Mouse (Mus musculus) neural tube, embryonic 13.5 days (tissue): ENCODE measurements around the gene Six3. TPM values are rescaled to one million over a fixed set of nuclear protein-coding genes. Genes with fewer than 3 reads are reported as not detected.

Experiments used
- ATAC-seq: fragments of 200-750 bp; cut with Nextera tagmentation; 2 replicates; pipeline ENCODE4 v1.8.0; 2017; ENCODE audit warnings: low read depth, mild to moderate bottlenecking, moderate TSS enrichment, moderate library complexity
- H3K27ac ChIP-seq: fragments of 300-500 bp; sonication (generic); replicated peaks from 2 replicates; pipeline ENCODE4 v1.5.1; 2015; ENCODE audit warnings: moderate library complexity, mild to moderate bottlenecking, inconsistent platforms
- H3K27me3 ChIP-seq: fragments of 300-500 bp; sonication (generic); 2 replicates; pipeline ENCODE4 v1.6.1; 2015; ENCODE audit warnings: mild to moderate bottlenecking, inconsistent platforms
- H3K36me3 ChIP-seq: fragments of 300-500 bp; sonication (generic); 2 replicates; pipeline ENCODE4 v1.6.1; 2015; ENCODE audit warnings: mild to moderate bottlenecking, inconsistent platforms
- H3K4me1 ChIP-seq: fragments of 300-500 bp; sonication (generic); replicated peaks from 2 replicates; pipeline ENCODE4 v1.6.1; 2015; ENCODE audit warnings: inconsistent platforms
- H3K4me2 ChIP-seq: fragments of 300-500 bp; sonication (generic); 2 replicates; pipeline ENCODE4 v1.6.1; 2015; ENCODE audit warnings: inconsistent platforms, mild to moderate bottlenecking, moderate library complexity
- H3K4me3 ChIP-seq: fragments of 300-500 bp; sonication (generic); 2 replicates; pipeline ENCODE4 v1.5.1; 2015; ENCODE audit warnings: mild to moderate bottlenecking, inconsistent platforms
- H3K9ac ChIP-seq: fragments of 300-500 bp; sonication (generic); 2 replicates; pipeline ENCODE4 v1.6.1; 2015; ENCODE audit warnings: moderate library complexity, mild to moderate bottlenecking, inconsistent platforms
- H3K9me3 ChIP-seq: fragments of 300-500 bp; sonication (generic); 2 replicates; pipeline ENCODE4 v1.6.1; 2016; ENCODE audit warnings: inconsistent platforms
- WGBS: fragments of 180-500 bp; shearing (Covaris S2); methylation state at CpG from one replicate; pipeline ENCODE4 v1.1.7; 2015; 5-methylcytosine and 5-hydroxymethylcytosine counted together
- polyA plus RNA-seq: library from polyadenylated mRNA; unstranded; fragments of >200 nt; fragmentation: Nextera tagmentation; extraction: Ambion mirVana; gene quantifications from 2 replicates; pipeline ENCODE4 v1.2.1, GENCODE M21; 2015

Gene Six3
- polyA plus RNA-seq, 1 experiment from 2014 or later = not detected

DNA sequence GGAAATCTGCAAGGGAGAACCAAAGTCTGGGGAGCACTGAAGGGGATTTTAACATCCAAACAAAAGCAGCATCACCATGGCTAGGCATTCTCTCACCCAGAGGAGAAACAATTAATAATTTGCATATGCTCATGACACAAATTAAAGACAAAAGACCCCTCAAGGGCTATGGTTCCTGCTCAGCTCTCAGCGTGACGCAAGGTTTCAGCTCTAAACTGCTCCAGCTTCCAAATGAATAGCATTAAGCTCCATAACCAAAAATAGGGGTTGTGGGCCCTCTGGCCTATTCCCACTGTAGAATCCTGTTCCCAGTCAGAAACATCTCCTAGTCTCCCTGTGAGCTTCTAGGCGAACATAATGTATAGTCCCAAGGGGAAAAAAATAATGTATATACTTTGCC, 6.9 kb upstream of the Six3 start:
- Histone ChIP-seq H3K4me2 (no peak overlapping the region), H3K9ac (no peak overlapping the region), H3K27me3 (peaks cover 90% of the 10 kb centered on the region), H3K4me1 (peaks cover 10% of the 10 kb centered on the region), H3K27ac (no peak overlapping the region), H3K9me3 (no peaks in the 10 kb centered on the region), H3K4me3 (no peak overlapping the region), H3K36me3 (no peaks in the 10 kb centered on the region)
- no peak for ATAC-seq
- 0% methylated on average over 3 of the region's 3 CpGs for WGBS

- 1% methylated on average over 41 of the region's 41 CpGs for WGBS
- ATAC-seq = no peak
- Histone ChIP-seq H3K4me3 (no peak overlapping the region), H3K27ac (no peak overlapping the region), H3K4me1 (peaks cover 10% of the 10 kb centered on the region), H3K4me2 (no peak overlapping the region), H3K36me3 (no peaks in the 10 kb centered on the region), H3K27me3 (peaks cover 90% of the 10 kb centered on the region), H3K9ac (no peak overlapping the region), H3K9me3 (no peaks in the 10 kb centered on the region)
Measured at GRCm38 (mm10) chr17:85607556-85608365, 5.6 kb upstream of the Six3 start.

- peaks cover 90% of the 10 kb centered on the region for H3K27me3 ChIP-seq
- H3K4me3 ChIP-seq = no peak overlapping the region
- H3K4me1 ChIP-seq = peaks cover 10% of the 10 kb centered on the region
- no peak overlapping the region for H3K9ac ChIP-seq
- under 1% methylated on average over 42 of the region's 42 CpGs for WGBS
- H3K27ac ChIP-seq = no peak overlapping the region
- H3K9me3 ChIP-seq = no peaks in the 10 kb centered on the region
- peak; percentile 59; the same call in 1 of the 2 replicates for ATAC-seq
- H3K4me2 ChIP-seq = no peak overlapping the region
- H3K36me3 ChIP-seq = no peaks in the 10 kb centered on the region
Measured at GRCm38 (mm10) chr17:85608366-85609093, 4.9 kb upstream of the Six3 start.

GRCm38 (mm10) chr17:85609094-85609425, 4.3 kb upstream of the Six3 start:
- peaks cover 93% of the 10 kb centered on the region for H3K27me3 ChIP-seq
- H3K27ac ChIP-seq = no peak overlapping the region
- WGBS = under 1% methylated on average over 13 of the region's 13 CpGs
- H3K9ac ChIP-seq = no peak overlapping the region
- H3K4me3 ChIP-seq = no peak overlapping the region
- H3K4me2 ChIP-seq = no peak overlapping the region
- no peaks in the 10 kb centered on the region for H3K9me3 ChIP-seq
- H3K4me1 ChIP-seq = peaks cover 10% of the 10 kb centered on the region
- H3K36me3 ChIP-seq = no peaks in the 10 kb centered on the region
- peak; percentile 15; the same call in 1 of the 2 replicates for ATAC-seq

GRCm38 (mm10) chr17:85609621-85610392, 3.6 kb upstream of the Six3 start:
- Histone ChIP-seq H3K4me2 (no peak overlapping the region), H3K4me3 (no peak overlapping the region), H3K27me3 (peaks cover 94% of the 10 kb centered on the region)

GRCm38 (mm10) chr17:85610393-85611115, 2.9 kb upstream of the Six3 start:
- H3K27ac ChIP-seq = no peak overlapping the region
- WGBS = 2% methylated on average over 11 of the region's 11 CpGs
- no peaks in the 10 kb centered on the region for H3K36me3 ChIP-seq
- no peak overlapping the region for H3K9ac ChIP-seq
- H3K4me3 ChIP-seq = no peak overlapping the region
- H3K27me3 ChIP-seq = peaks cover 94% of the 10 kb centered on the region
- ATAC-seq = no peak
- peaks cover 10% of the 10 kb centered on the region for H3K4me1 ChIP-seq
- H3K4me2 ChIP-seq = no peak overlapping the region
- H3K9me3 ChIP-seq = no peaks in the 10 kb centered on the region

More at GRCm38 (mm10) chr17:85609621-85610392, 3.6 kb upstream of the Six3 start:
- peaks cover 10% of the 10 kb centered on the region for H3K4me1 ChIP-seq
- no peak overlapping the region for H3K9ac ChIP-seq
- no peak for ATAC-seq
- H3K36me3 ChIP-seq = no peaks in the 10 kb centered on the region
- 4% methylated on average over 13 of the region's 13 CpGs for WGBS
- no peak overlapping the region for H3K27ac ChIP-seq
- no peaks in the 10 kb centered on the region for H3K9me3 ChIP-seq

- no peaks in the 10 kb centered on the region for H3K9me3 ChIP-seq
- no peak for ATAC-seq
- peaks cover 10% of the 10 kb centered on the region for H3K4me1 ChIP-seq
- no peak overlapping the region for H3K27ac ChIP-seq
- 2% methylated on average over 19 of the region's 19 CpGs for WGBS
- H3K4me3 ChIP-seq = no peak overlapping the region
- peaks cover 96% of the 10 kb centered on the region for H3K27me3 ChIP-seq
- H3K36me3 ChIP-seq = no peaks in the 10 kb centered on the region
- no peak overlapping the region for H3K4me2 ChIP-seq
- no peak overlapping the region for H3K9ac ChIP-seq
Measured at GRCm38 (mm10) chr17:85611521-85612515, 1.6 kb upstream of the Six3 start.

DNA sequence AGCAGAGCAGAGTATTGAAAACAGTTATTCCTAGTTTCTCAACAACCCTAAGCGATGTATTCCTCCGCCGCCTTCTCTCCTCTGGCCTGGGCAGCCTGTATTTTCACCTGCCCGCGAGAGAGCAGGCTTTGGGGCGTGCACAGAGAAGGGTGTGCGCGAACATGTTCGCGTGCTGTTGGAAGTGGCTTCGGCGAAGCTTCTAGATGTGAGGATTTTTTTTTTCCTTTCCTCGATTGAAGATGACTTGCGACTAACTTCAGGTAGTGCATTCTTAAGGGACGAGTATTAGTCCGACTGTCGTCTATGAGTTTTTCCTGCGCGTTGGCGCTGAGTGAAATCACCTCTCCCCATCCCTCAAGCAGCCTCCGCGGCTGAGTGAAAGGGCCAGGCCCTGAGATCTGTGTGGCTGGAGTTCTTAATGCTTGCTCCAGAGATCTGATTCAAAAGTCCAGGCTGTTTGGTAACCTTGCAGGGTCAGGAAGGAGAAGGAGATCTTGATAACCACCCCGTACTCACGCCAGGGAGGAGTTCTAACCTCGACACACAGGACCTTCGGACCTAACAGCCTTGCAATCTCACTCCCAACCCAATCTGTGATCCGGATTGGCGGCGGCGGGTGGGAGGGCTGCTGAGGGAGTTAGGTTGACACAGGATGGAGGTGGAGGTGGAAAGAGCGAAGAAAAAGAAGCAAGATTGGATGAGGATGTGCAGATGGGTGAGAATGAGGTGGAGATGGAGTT, 712 bp upstream of the Six3 start:
- Histone ChIP-seq H3K9me3 (no peaks in the 10 kb centered on the region), H3K27ac (no peak overlapping the region), H3K9ac (no peak overlapping the region), H3K4me3 (no peak overlapping the region), H3K4me1 (peaks cover 10% of the 10 kb centered on the region), H3K4me2 (no peak overlapping the region), H3K36me3 (no peaks in the 10 kb centered on the region), H3K27me3 (peaks cover 100% of the 10 kb centered on the region)
- ATAC-seq = no peak
- under 1% methylated on average over 31 of the region's 31 CpGs for WGBS

DNA sequence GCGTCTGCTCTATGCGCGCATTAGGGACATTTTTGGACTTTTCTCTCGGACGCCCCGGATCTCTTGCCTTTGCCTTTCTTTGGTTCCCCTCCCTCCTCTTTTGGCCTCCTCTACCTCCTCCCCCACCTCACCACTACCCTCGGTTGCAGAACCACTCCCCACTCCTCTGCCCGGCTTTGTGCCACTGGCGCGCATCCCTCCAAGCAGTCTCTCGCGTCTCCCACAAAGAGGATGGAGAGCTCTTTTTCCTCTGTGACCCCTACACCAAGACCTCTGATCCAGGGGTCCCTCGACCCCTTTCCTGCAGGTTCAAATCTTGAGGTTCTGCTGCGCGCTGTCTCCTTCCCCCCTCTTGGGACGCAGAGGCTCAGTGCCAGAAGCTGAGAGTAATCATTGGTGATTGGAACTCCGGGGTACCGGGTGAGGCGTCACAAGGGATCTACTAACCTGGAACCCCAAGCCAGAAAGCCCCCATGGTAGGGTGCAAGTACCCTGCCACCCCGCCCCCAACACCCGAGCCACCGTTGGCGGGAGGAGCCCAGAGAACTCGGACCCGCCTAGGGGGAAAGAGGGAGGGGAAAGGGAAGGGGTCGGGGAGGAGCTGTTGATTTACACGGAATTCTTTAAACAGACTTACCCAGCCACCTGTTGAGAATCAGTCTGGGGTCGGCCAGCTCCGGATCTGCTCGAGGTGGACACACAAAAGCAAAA, 758 bp downstream of the Six3 start:
- Histone ChIP-seq H3K4me3 (no peak overlapping the region), H3K27me3 (peaks cover 100% of the 10 kb centered on the region), H3K4me2 (no peak overlapping the region), H3K36me3 (no peaks in the 10 kb centered on the region), H3K4me1 (peaks cover 6% of the 10 kb centered on the region), H3K9me3 (no peaks in the 10 kb centered on the region), H3K9ac (no peak overlapping the region), H3K27ac (no peak overlapping the region)
- no peak for ATAC-seq
- WGBS = 2% methylated on average over 27 of the region's 30 CpGs
